Mouse (Mus musculus) midbrain, embryonic 11.5 days (tissue): Measurements from ENCODE around the gene S100a7a. TPM values are rescaled to one million over a fixed set of nuclear protein-coding genes. Genes with fewer than 3 reads are reported as not detected.

Source experiments
- ATAC-seq: fragments of 200-750 bp; cut with Nextera tagmentation; 2 replicates; pipeline ENCODE4 v1.8.0; 2017; ENCODE audit warnings: moderate TSS enrichment, moderate library complexity; ENCODE audit not compliant: low FRiP score
- DNase-seq: peaks from one replicate; pipeline ENCODE4 v3.0.0; 2015; ENCODE audit warnings: low spot score; ENCODE audit errors: missing footprints
- H3K27ac ChIP-seq: fragments of 300-500 bp; sonication (generic); 2 replicates; pipeline ENCODE4 v1.5.1; 2014; ENCODE audit warnings: low read depth, low read length
- H3K27me3 ChIP-seq: fragments of 300-500 bp; sonication (generic); 2 replicates; pipeline ENCODE4 v1.6.1; 2014; ENCODE audit warnings: mild to moderate bottlenecking, low read length, moderate library complexity, mixed read lengths; ENCODE audit not compliant: control insufficient read depth, insufficient read depth
- H3K36me3 ChIP-seq: fragments of 300-500 bp; sonication (generic); 2 replicates; pipeline ENCODE4 v1.6.1; 2014; ENCODE audit warnings: mild to moderate bottlenecking, low read length, moderate library complexity, mixed read lengths; ENCODE audit not compliant: control insufficient read depth, insufficient read depth
- H3K4me1 ChIP-seq: fragments of 300-500 bp; sonication (generic); 2 replicates; pipeline ENCODE4 v1.6.1; 2014; ENCODE audit warnings: low read length; ENCODE audit not compliant: control insufficient read depth, insufficient read depth
- H3K4me2 ChIP-seq: fragments of 300-500 bp; sonication (generic); 2 replicates; pipeline ENCODE4 v1.6.1; 2014; ENCODE audit warnings: mild to moderate bottlenecking, moderate library complexity
- H3K4me3 ChIP-seq: fragments of 300-500 bp; sonication (generic); 2 replicates; pipeline ENCODE4 v1.5.1; 2014; ENCODE audit warnings: low read depth, low read length
- H3K9ac ChIP-seq: fragments of 300-500 bp; sonication (generic); 2 replicates; pipeline ENCODE4 v1.6.1; 2014; ENCODE audit warnings: low read length
- H3K9me3 ChIP-seq: fragments of 300-500 bp; sonication (generic); 2 replicates; pipeline ENCODE4 v1.6.1; 2016; ENCODE audit warnings: low read length; ENCODE audit not compliant: control insufficient read depth
- WGBS: fragments of 180-500 bp; shearing (Covaris S2); extraction: QIAGEN DNeasy Blood & Tissue Kit; methylation state at CpG from one replicate; pipeline ENCODE4 v1.1.7; 2014; 5-methylcytosine and 5-hydroxymethylcytosine counted together
- polyA plus RNA-seq: library from polyadenylated mRNA; unstranded; fragments of >200 nt; fragmentation: Nextera tagmentation; extraction: Ambion mirVana; gene quantifications from 2 replicates; pipeline ENCODE4 v1.2.1, GENCODE M21; 2014

S100a7a gene
- not detected in 2 replicates for polyA plus RNA-seq

- ATAC-seq = no peak
- DNase-seq = no peak
Observed at GRCm38 (mm10) chr3:90653717-90654116, at the start of gene S100a7a. TSS of gene S100a7a (plus strand) at chr3:90654017.

GRCm38 (mm10) chr3:90604416-90604815, 49.4 kb upstream of the S100a7a start:
- ATAC-seq = no peak
- WGBS = 90% methylated on average over 4 of the region's 4 CpGs

More at GRCm38 (mm10) chr3:90653717-90654116, at the start of gene S100a7a:
- H3K27ac ChIP-seq = no peak within 1 kb of the TSS
- H3K4me3 ChIP-seq = no peak within 1 kb of the TSS
- no peaks in the 10 kb centered on the region for H3K4me1 ChIP-seq
- H3K27me3 ChIP-seq = no peaks in the 10 kb centered on the region
- no peaks in the 10 kb centered on the region for H3K9me3 ChIP-seq
- no peak within 1 kb of the TSS for H3K9ac ChIP-seq
- H3K36me3 ChIP-seq = no peaks in the 10 kb centered on the region
- H3K4me2 ChIP-seq = no peak within 1 kb of the TSS

GRCm38 (mm10) chr3:90605049-90605448, 48.8 kb upstream of the S100a7a start:
- 81% methylated on average over 3 of the region's 3 CpGs for WGBS

More at GRCm38 (mm10) chr3:90604416-90604815, 49.4 kb upstream of the S100a7a start:
- no peaks in the 10 kb centered on the region for H3K36me3 ChIP-seq
- DNase-seq = peak; percentile 73
- H3K4me3 ChIP-seq = no peak overlapping the region
- no peaks in the 10 kb centered on the region for H3K27me3 ChIP-seq
- H3K27ac ChIP-seq = no peak overlapping the region
- no peak overlapping the region for H3K4me2 ChIP-seq
- no peak overlapping the region for H3K9ac ChIP-seq
- no peaks in the 10 kb centered on the region for H3K9me3 ChIP-seq
- H3K4me1 ChIP-seq = no peaks in the 10 kb centered on the region

GRCm38 (mm10) chr3:90605736-90606135, 48.1 kb upstream of the S100a7a start:
- ATAC-seq = no peak
- 75% methylated on average over 2 of the region's 2 CpGs for WGBS
- peak; percentile 69 for DNase-seq
- H3K9me3 ChIP-seq = no peaks in the 10 kb centered on the region
- no peaks in the 10 kb centered on the region for H3K27me3 ChIP-seq
- no peak overlapping the region for H3K9ac ChIP-seq
- H3K4me1 ChIP-seq = no peaks in the 10 kb centered on the region
- H3K27ac ChIP-seq = no peak overlapping the region
- no peak overlapping the region for H3K4me3 ChIP-seq
- no peak overlapping the region for H3K4me2 ChIP-seq
- H3K36me3 ChIP-seq = no peaks in the 10 kb centered on the region

More at GRCm38 (mm10) chr3:90605049-90605448, 48.8 kb upstream of the S100a7a start:
- H3K27me3 ChIP-seq = no peaks in the 10 kb centered on the region
- H3K9ac ChIP-seq = no peak overlapping the region
- H3K4me3 ChIP-seq = no peak overlapping the region
- H3K27ac ChIP-seq = no peak overlapping the region
- no peak overlapping the region for H3K4me2 ChIP-seq
- no peaks in the 10 kb centered on the region for H3K4me1 ChIP-seq
- DNase-seq (no peak), ATAC-seq (no peak)
- no peaks in the 10 kb centered on the region for H3K36me3 ChIP-seq
- H3K9me3 ChIP-seq = no peaks in the 10 kb centered on the region

GRCm38 (mm10) chr3:90606185-90606584, 47.6 kb upstream of the S100a7a start:
- ATAC-seq (no peak), DNase-seq (peak; percentile 79)
- no peaks in the 10 kb centered on the region for H3K27me3 ChIP-seq
- no peak overlapping the region for H3K4me2 ChIP-seq
- whole genome bisulfite sequencing = 78% methylated on average over 6 of the region's 6 CpGs
- H3K9ac ChIP-seq = no peak overlapping the region
- H3K9me3 ChIP-seq = no peaks in the 10 kb centered on the region
- no peak overlapping the region for H3K27ac ChIP-seq
- no peaks in the 10 kb centered on the region for H3K36me3 ChIP-seq
- H3K4me3 ChIP-seq = no peak overlapping the region
- H3K4me1 ChIP-seq = no peaks in the 10 kb centered on the region

GRCm38 (mm10) chr3:90607361-90607760, 46.5 kb upstream of the S100a7a start:
- 80% methylated on average over 3 of the region's 3 CpGs for WGBS
- H3K27me3 ChIP-seq = no peaks in the 10 kb centered on the region
- H3K27ac ChIP-seq = no peak overlapping the region
- no peaks in the 10 kb centered on the region for H3K9me3 ChIP-seq
- H3K9ac ChIP-seq = no peak overlapping the region
- no peaks in the 10 kb centered on the region for H3K36me3 ChIP-seq
- DNase-seq = no peak
- H3K4me2 ChIP-seq = no peak overlapping the region
- H3K4me1 ChIP-seq = no peaks in the 10 kb centered on the region
- no peak for ATAC-seq
- no peak overlapping the region for H3K4me3 ChIP-seq

- H3K36me3 ChIP-seq = no peaks in the 10 kb centered on the region
- H3K27me3 ChIP-seq = 0 out of 2 replicates have a peak, but pooled peaks cover 1% of the 10 kb centered on the region
- H3K9me3 ChIP-seq = no peaks in the 10 kb centered on the region
- H3K9ac ChIP-seq = no peak within 1 kb of the TSS
- peaks cover 3% of the 10 kb centered on the region; the same call in 1 of the 2 replicates for H3K4me1 ChIP-seq
- no peak within 1 kb of the TSS for H3K4me3 ChIP-seq
- ATAC-seq = no peak
- 53% methylated on average over 3 of the region's 3 CpGs for WGBS
- no peak within 1 kb of the TSS for H3K27ac ChIP-seq
- no peak within 1 kb of the TSS for H3K4me2 ChIP-seq
- DNase-seq = peak; percentile 21
Observed at GRCm38 (mm10) chr3:90608223-90608622, 45.6 kb upstream of the S100a7a start, which contains the start of gene S100a5. TSS of gene S100a5 (plus strand) at chr3:90608523.

GRCm38 (mm10) chr3:90609102-90609501, 44.7 kb upstream of the S100a7a start:
- Histone ChIP-seq H3K9me3 (no peaks in the 10 kb centered on the region), H3K27me3 (0 out of 2 replicates have a peak, but pooled peaks cover 2% of the 10 kb centered on the region), H3K36me3 (no peaks in the 10 kb centered on the region), H3K4me3 (no peak overlapping the region), H3K9ac (no peak overlapping the region), H3K4me1 (peaks cover 4% of the 10 kb centered on the region; the same call in 1 of the 2 replicates), H3K27ac (no peak overlapping the region), H3K4me2 (no peak overlapping the region)
- DNase-seq (peak; percentile 8), ATAC-seq (no peak)

- Histone ChIP-seq H3K36me3 (no peaks in the 10 kb centered on the region), H3K27me3 (0 out of 2 replicates have a peak, but pooled peaks cover 2% of the 10 kb centered on the region), H3K4me3 (no peak overlapping the region), H3K4me1 (peaks cover 4% of the 10 kb centered on the region; the same call in 1 of the 2 replicates), H3K27ac (no peak overlapping the region), H3K4me2 (no peak overlapping the region), H3K9ac (no peak overlapping the region), H3K9me3 (no peaks in the 10 kb centered on the region)
- no peak for ATAC-seq
- peak; percentile 56 for DNase-seq
- 88% methylated on average over 3 of the region's 3 CpGs for WGBS
Observed at GRCm38 (mm10) chr3:90611494-90611893, 42.3 kb upstream of the S100a7a start.
